Mouse (Mus musculus) forelimb bud, embryonic 11.5 days (tissue): Measurements from ENCODE around the gene Fxyd2.
A peak's percentile ranks its signal among the peaks of the same experiment; 100 is the strongest.

Source experiments
- DNase-seq: peaks from one replicate; pipeline ENCODE4 v3.0.0-alpha.2; 2012; ENCODE audit warnings: low read depth, low spot score

Fxyd2 gene

DNA sequence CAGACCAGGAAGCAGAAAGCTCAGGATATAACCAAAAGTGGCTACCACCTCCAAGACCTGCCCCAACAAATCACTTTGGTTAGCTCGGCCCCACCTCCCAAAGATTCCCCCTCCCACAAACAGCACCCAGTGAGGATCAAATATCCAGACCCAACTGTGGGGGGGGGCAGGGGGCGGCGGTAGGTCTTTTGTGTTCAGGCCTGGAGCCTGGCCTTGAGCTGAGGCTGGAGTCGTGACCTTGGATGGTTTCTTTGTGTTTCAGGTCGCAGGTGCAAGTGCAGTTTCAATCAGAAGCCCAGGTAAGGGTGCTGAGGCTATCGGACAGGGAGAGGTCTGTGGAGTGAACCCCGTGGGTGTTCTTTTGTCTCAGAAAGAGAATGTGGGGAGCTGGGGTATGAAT lies 8.2 kb upstream of the Fxyd2 start:
- DNase-seq, result no peak

DNA sequence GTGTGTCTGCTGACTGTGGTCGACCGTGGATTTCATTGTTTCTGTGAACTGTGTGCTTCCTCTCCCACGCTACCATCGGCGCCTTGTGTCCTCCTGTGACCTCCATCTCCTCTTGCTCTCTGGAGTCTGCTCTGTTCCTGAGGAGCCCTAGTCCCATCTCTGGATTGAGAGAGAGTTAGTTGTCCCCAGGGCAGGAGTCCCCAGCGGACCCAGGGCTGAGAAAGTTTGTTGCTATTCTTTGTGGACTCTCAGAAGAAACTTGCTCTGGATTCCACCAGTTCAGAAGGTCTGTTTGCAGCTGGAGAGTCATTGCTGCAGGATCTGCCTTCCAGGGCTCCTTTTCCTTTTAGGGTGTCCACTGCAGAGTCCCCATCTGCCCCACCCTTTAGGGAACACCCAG lies 4.3 kb upstream of the Fxyd2 start:
- DNase-seq, result no peak

DNA sequence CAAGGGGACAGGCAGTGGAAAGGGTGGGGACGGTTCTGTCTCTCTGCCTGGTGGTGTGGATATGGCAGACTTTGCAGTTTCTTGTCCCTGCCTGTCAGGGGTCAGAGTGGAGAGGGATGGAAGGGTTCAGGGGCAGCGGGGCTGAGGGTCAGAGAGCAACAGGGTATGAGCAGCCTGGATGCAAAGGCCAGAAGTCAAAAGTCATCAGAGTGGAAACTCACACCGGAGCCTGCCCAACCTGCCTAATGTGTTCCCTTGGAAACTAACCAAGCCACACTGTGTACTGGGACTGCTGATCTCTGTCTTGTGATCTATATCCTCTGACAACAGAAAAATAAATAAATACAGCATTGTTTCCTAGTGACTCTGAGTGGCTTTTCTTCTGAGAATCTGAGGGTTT lies 3.7 kb upstream of the Fxyd2 start:
- no peak for DNase-seq

DNA sequence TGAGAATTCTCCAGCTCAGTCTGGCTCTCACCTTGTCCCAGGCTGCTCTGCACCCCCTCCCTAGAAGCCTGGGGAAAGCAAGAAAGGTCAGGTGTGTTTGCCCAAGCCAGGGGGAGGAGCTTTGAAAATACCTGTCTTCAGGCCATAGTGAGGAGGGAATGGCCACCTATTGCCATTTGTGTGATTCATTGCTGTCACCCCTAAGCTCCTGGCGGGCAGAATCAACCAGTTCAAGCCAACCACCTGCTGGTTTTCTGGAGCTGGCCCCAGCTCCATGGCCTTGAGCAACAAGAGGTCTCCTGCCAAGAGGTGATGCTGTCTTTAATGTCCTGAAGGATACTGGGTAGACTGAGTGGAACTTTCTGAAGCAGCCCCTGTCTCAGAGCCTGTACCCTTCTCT lies 1.1 kb upstream of the Fxyd2 start:
- DNase-seq, result no peak

DNA sequence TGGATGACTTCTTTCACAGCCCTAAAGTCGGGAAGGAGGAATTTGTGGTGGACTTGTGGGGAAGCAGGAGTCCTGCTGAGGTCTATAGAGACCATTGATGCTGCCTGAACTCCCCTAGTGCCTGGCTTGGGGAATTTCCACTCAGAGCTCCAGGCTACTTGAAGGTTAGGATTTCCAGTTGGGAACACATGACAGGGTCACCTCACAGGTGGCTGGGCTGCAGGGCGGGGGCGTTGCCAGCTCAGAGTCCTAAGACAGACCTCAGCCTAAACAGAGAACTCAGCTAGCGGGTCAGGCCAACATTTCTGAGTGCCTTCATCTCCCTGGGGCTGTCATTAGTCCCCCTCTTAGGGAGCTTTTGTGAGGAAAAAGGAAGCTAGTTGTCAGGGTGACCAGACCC lies 2.4 kb downstream of the Fxyd2 start:
- DNase-seq, result no peak

DNA sequence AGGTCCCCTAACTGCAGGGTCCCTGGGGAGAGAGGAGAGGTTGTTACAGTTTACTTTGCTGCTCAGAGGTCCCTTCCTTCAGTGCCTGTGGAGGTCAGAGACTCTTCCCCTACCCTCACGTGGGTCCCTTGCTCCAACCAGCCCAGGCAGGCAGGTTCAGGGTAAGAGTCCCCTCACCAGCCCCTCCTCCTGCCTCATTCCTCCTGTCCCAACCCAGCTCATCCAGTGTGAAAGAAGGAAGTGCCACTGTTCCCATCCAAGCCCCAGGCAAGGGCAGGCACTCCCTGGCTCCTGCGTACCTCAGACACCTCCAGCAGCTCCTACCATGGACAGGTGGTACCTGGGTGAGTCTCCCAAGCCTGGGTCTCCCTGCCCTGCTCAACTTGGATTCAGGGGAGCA lies 3.5 kb downstream of the Fxyd2 start:
- DNase-seq, result no peak

DNA sequence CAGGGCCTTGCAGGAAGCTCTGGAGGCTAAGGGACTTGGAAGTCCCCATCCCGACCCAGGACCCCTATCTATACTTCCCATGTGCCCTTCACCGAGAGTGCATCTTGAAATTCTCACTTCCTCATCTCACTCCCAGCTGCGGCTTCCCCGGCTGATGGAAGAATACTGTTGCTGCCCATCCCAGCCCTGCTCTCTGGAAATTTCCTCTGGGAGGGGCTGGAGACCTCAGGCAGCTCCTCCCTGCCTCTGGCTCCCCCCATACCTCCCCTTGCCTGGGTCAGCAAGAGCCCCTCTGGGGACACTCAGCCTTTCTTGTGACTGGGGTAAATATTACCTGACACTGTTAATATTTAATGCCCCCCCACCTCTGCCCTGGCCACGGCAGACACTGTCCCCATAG lies 6.2 kb downstream of the Fxyd2 start:
- DNase-seq, result no peak

DNA sequence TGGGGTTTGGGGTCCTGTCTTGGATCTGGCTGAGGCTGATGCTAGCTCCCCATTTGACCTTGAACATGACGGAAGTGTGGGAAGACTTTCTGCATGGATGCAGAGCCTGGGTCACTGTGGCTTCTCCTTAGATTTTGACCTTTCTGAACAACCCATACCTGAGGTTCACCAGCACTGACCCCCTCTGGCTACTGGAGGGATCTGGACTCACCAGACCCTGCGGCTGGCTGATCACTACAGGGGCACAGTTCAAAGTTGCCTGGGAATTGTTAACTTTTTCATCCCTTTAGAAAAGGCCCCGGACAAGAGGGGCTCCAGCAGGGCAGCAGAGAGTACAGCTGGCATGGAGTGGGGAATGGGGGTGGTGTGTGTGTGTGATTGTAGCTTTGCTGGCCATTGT lies 7.3 kb downstream of the Fxyd2 start:
- no peak for DNase-seq

DNA sequence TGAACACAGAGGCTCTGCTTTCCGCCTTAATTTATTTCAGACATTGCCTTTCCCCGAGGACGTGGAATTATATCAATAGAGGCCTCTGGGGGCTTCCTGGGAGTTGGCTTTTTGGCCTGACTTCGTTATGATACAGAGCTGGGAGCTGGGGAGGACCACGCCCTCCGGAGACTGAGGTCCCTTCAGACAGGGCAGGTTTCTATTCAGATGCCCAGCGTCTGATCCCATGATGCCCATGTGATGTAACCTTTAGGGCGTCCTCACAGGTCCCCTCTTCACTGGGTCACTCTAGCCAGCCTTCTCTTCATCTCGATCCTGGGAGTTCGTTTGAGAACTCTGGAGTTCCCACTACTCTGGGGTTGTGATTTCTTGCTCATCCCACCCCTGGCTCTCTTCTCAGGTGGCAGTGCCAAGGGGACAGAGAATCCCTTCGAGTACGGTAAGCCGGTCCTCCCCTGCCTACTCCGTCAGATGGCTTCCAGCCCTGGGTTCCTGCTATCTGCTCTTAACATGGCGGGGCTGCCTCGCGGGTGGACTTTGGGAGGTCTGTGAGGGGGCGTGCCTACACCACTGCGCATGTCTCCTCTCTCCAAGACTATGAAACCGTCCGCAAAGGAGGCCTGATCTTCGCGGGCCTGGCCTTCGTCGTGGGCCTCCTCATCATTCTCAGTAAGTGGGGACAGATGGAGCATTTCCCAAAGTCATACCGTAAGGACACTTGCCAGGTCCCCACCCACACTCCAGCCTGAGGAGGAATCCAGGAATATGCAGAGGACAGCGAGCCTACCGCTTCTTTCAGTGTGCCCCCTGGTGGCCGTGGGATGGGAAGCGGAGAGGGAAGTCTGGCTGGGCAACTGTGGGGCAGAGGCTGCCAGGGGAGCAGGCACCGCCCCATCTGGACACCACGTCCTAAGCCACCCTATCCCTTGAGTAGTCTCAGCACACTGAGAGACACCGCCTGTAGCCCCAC lies 8.5 kb downstream of the Fxyd2 start:
- peak; percentile 72 for DNase-seq

DNA sequence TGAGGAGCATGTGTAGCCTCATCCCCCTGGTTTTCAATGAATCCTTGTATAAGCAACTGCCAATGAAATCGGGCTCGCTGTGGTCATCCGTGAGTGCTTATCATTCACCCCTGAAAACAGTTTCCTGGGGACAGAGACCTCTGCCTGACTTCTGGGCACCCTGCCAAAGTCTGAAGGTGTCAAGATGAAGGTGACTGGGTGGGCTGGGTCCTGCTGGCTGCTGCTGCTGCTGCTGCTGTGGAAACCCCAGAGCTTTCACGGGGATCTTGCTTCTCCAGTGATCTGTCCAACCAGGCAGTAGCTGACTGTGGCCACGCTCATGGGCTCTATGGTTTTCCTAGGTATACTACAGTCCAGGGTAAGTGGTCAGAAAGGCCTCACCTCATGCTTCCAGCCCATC lies 10.7 kb downstream of the Fxyd2 start:
- no peak for DNase-seq

DNA sequence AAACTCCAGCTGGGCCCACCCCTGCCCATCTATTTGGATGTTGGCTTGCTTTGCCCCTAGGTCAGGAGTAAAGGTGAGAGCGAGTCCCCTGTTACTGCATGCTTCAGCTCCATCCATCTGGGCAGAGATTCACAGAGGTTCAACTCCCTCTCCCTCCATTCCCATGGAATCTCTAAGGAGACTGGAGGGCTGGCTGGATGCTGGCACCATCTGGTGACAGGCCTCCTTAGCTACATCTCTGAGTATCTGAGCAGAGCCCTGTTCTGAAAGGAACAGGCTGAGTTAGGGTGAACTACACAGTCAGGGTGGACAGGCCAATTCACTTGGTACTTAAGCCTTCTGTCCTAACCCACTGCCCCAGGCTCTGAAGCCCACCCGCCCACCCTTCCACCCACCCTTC lies 11.1 kb downstream of the Fxyd2 start:
- no peak for DNase-seq

DNA sequence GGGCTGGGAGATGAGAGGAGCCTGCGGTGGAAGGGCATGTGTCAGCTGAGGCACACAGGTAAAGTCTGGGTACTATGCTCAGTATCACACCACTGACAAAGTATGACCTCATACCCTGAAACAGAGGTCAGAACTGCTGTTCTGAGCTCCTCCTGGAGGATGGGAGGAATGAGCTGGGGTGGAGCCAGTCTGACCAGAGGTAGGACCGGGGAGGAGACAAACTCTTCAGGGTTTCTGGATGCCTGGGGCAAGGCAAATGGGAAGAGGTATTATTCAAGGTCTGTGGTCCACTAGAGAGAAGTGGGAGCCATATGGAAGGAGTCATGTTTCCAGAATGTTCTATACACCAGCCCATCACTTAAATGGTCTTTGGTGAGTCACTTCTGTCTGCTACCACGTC lies 11.6 kb downstream of the Fxyd2 start:
- no peak for DNase-seq

DNA sequence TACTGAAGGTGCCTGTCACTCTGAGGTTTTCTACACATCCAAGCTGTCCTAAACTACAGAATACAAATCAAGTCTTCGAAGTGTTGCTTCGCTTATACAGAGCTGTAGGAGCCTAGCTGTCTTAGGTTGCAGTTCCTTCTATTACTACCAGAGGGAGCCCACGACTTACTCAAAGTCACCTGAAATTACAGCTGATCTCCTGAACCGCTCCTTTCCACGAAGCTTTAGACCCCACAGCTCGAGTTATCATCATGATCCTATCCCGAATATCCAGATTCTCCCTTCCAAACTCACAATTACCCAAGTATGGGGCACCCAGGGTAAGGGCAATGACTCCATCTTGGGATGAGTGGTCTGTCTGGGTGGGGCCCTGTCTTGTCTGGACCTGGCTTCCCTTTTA lies 12.3 kb downstream of the Fxyd2 start:
- DNase-seq, result peak; percentile 52

DNA sequence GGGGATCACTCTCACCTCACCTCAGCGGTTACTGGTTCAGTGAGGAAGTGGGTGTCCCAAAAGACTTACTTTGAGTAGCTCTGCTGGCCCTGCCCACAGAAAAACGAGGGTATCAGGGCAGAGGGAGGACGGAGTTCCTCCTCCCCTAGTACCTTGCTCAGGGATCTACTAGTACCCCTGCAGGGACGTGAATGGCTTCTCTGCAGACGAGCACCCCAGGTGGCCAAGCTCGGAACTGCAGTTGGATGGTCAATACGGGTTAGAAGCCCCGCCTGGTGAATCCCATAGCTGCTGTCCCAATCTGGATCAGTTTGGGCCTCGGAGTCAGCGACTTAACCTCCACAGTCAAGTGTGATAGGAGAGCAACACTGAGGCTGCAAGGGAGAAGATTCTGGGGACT lies 12.8 kb downstream of the Fxyd2 start:
- peak; percentile 85 for DNase-seq

DNA sequence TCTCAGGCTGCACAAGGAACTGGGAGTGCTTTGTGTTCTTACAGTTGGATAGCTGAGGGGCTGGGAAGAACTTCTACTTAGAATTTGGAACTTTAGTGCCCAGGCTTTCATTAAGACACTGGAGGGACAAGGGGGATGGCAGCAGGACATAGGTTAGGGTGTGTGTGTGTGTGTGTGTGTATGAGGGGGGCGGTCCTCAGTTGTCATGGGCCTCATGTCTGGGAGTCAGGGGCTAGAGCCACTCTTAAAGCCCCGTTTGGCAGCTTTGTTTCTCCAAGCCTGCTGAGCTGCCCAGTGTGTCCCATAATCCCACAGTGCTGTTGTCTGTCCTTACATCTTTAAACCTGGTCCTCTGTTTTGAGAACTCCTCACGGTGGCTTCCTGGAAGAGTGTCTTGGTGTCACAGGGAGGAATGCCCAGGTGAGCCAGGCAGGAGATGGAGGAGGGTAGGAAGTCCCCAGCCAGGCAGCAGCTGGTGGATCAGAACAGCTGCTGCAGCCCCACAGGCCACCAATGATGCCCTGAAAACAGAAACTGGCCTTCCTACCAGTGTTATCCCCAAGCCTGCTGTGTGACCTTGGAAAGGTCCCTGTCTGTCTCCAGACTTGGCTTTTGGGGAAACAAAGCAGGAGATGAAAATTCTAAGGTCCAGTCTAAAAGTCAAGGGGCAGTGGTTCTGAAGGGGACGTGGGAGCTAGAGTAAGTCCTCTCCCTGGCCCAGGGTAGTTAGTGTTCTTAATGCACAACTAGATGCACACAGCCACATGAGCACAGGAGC lies 13.4 kb downstream of the Fxyd2 start:
- DNase-seq, result no peak

DNA sequence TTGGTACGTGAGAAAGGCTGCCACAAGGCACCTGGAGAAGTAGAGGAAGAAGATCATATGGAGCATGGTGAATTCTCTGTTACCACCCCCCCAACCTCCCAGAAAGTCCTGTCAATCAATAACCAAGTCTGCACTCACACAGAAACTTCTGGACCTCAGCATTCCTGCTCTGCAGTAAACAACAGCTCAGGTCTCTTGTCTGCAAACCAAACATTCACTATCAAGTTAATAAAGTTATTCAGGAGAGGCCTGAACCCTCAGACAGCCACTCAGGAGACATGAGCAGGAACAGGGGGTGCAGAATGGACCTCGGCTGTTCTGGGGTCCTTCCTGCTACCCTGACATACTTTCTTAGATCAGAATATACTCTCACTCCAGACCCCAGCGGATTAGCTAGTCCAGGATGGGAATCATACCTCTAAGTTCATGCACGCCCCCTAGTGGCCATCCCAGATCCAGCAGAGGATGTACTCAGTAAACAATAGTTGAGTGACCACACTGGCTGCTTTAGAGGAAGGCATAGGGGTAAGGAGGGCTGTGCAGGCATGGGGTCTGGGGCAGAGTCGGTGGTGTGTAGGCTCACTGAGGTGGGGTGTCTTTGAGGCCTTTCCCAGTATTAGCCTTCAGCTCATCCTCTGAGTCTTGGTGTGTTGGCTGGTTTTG lies 14.1 kb downstream of the Fxyd2 start:
- peak; percentile 28 for DNase-seq

DNA sequence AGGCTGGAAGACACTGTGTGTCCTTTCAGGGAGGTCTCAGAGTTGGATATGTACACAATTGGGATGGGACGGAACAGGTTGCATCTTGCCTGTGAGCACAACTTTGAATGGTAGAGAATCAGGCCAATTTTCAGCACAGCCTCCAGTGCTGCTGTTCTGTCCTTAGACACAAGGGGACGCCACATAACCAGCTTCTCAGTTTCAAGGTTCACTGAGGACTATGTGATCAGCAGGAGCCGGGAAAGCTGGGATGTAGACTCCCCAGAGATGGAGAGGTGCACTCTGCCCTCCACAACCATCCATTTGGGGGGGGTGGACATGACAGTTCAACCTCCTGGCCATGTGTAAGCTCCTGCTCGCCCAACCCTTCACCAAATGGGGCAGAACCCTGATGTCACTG lies 16.4 kb downstream of the Fxyd2 start:
- peak; percentile 48 for DNase-seq

DNA sequence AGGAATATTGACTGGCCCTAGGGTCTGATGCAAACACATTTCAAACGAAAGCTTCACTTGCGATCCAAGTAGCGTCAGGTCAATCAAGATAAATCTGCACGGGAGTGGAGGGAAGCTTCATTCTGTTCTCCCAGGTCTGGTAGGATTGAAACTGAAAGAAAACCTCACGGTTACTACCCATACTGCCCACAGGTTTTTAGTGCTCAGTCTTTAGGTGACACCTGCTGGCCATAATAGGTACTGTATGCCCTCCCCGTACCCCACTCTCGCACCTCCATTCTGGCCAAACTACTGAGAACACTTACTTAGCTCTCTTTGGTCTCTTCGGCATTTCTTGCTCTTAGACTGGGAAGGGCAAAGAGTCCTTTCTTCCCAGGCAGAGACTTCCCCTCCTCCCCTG lies 17.8 kb downstream of the Fxyd2 start:
- DNase-seq, result peak; percentile 54

DNA sequence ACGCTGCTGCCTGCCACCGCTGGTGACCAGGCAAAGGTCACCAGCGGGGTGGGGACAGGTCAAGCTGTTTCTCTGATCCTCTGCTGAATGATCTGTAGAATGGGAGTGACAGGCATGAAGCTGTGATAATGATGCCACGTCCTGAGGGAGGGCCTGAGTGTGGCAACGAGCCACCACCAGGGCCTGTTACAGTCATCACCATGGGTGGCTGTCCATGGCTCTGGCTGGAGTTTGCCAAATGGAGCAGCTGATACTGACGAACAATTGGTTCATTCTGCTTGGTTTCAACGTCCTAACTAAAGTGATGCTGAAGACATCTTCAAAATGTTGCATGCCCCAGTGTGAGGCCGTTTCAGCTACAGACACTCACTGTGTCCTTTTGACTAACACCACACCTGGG lies 18.8 kb downstream of the Fxyd2 start:
- no peak for DNase-seq

DNA sequence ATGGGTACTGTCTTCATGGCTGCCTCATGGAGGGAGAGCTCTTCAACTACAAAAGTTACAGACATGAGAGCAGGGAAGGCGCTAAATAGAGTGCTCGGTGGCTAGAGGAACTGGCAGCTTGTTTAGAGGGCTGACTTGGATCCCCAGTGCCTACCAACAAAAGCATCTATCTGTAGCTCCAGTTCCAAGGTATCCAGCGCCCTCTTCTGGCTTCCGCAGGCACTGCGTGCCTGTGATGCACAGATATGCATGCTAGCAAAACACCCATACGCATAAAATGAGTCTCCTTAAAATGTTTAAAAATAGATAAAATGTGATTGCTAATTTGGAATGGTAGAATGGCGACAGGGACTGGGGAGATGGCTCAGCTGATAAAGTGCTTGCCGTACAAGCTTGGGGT lies 21.7 kb downstream of the Fxyd2 start:
- DNase-seq, result no peak

DNA sequence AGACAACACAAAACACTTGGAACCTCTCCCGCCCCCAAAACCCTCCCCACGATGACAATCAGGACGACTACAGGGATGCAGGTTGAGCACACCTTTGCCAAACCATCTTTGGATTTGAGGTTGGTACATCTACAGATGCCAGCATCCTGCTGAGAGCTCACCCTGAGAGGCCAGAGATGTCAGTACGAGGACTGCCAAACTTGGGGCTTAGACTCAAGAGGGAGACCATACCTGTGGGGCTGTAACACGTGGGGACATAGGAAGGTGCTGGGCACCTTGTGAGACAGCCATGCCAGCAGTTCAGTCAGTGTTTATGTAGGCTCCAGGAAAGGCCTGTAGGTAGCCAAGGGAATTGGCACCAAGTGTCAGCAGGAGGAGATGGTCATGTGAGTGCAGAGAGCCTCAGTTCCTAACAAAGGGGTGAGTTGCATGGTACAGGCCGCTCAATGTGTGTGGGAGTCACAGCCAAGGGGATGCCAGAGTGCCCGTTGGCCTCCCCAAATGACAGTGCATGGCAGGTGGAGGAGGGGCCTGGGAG lies 23.4 kb downstream of the Fxyd2 start:
- no peak for DNase-seq

DNA sequence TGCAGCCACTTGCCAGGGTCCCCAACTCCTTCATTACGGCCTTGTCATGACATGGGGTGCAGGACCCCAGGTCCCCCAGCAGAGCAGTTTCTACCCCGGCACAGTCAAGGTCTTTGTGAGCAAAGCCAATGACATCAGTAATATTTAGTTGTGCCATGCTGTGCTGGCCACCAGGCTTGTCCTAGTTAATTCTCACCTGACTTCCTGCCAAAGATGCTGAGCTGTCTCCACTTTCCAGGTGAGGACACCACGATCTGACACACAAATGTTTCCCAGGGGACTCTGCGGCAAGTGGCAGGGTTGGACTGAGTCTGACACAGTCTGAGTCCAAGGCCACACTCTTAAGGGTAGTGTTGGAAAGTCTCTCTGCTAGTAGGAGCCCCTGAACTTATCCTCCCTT lies 27.0 kb downstream of the Fxyd2 start, which contains the start of gene Dscaml1:
Gene Dscaml1, plus strand, starts transcription at position 173 of the 400 bp plus-strand sequence.
- no peak for DNase-seq
